Mouse (Mus musculus) bone marrow, adult 2 months (tissue): ENCODE results near the gene Lactbl1. TPM values are rescaled to one million over a fixed set of nuclear protein-coding genes. Genes with fewer than 3 reads are reported as not detected.

Source experiments
- H3K27ac ChIP-seq: fragments of 200-500 bp; 2 replicates; pipeline ENCODE4 v1.5.1; 2012; ENCODE audit warnings: low read depth, mild to moderate bottlenecking, control low read depth, inconsistent platforms, low read length; ENCODE audit not compliant: control insufficient read depth, poor library complexity, insufficient read depth
- H3K4me1 ChIP-seq: fragments of 200-500 bp; 2 replicates; pipeline ENCODE4 v1.6.1; 2011; ENCODE audit warnings: low read length; ENCODE audit not compliant: control insufficient read depth, insufficient read depth
- H3K4me3 ChIP-seq: fragments of 200-500 bp; replicated peaks from 2 replicates; pipeline ENCODE3; 2011; ENCODE audit warnings: mild to moderate bottlenecking, low read depth, low read length, control low read depth; ENCODE audit not compliant: control insufficient read depth
- CTCF ChIP-seq: fragments of 200-500 bp; IDR thresholded peaks from 2 replicates; pipeline ENCODE4 v1.5.1; 2011; ENCODE audit warnings: low read length, control low read depth; ENCODE audit not compliant: control insufficient read depth, insufficient read depth
- POLR2A ChIP-seq: fragments of 200-500 bp; IDR thresholded peaks from 2 replicates; pipeline ENCODE4 v1.6.1; 2011; ENCODE audit warnings: low read depth, mild to moderate bottlenecking, control low read depth, low read length, borderline replicate concordance; ENCODE audit not compliant: control insufficient read depth
- whole genome bisulfite sequencing: fragments of 180-500 bp; shearing (Covaris S2); methylation state at CpG from one replicate; pipeline ENCODE4 v1.1.7; 2018; 5-methylcytosine and 5-hydroxymethylcytosine counted together
- polyA plus RNA-seq: library from polyadenylated mRNA; stranded (reverse); fragments of >200 nt; gene quantifications from 2 replicates; pipeline ENCODE4 v1.2.4, GENCODE M21; 2011; ENCODE audit warnings: low replicate concordance; ENCODE audit not compliant: missing spikeins, insufficient read depth, insufficient read length

Gene Lactbl1
- polyA plus RNA-seq, 1 experiment: not detected

- TF ChIP-seq CTCF (no peak), POLR2A (no peak)
- Histone ChIP-seq H3K27ac (no peak overlapping the region), H3K4me3 (no peak overlapping the region), H3K4me1 (no peaks in the 10 kb centered on the region)
- WGBS: 84% methylated on average over 14 of the region's 14 CpGs
These were observed 58.2 kb downstream of the Lactbl1 start for GRCm38 (mm10) chr4:136680641-136681040.

DNA sequence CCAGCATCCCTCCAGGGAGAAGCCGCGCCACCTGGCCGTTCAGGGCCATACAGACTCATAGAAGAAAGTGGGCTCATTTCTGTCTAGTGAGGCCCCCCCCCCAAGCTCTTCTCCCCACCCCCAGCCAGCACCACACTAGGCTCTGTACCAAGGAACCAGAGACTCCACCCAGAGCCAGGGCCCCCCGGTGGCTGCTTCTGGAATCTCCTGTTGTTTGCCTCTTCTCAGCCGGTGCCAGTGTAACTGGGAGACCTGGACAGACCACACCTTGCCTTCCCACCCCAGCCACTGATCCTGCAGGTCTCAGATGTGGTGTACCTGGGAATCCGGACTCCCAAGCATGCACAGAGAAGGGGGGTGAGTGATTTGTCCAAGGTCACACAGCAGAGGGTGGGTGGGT, 62.1 kb downstream of the Lactbl1 start:
- Histone ChIP-seq H3K4me3 (no peak overlapping the region), H3K4me1 (no peaks in the 10 kb centered on the region), H3K27ac (no peak overlapping the region)
- 70% methylated on average over 6 of the region's 6 CpGs for WGBS
- TF ChIP-seq POLR2A (no peak), CTCF (no peak)

- whole genome bisulfite sequencing: 84% methylated on average over 10 of the region's 10 CpGs
- TF ChIP-seq CTCF (no peak), POLR2A (no peak)
- H3K27ac ChIP-seq: no peak overlapping the region
- no peak overlapping the region for H3K4me3 ChIP-seq
- no peaks in the 10 kb centered on the region for H3K4me1 ChIP-seq
These were observed 63.0 kb downstream of the Lactbl1 start for GRCm38 (mm10) chr4:136685431-136685869.

GRCm38 (mm10) chr4:136688113-136688512, 65.7 kb downstream of the Lactbl1 start:
- WGBS: 60% methylated on average over 4 of the region's 4 CpGs
- TF ChIP-seq POLR2A (no peak), CTCF (no peak)
- Histone ChIP-seq H3K4me1 (no peaks in the 10 kb centered on the region), H3K27ac (no peak overlapping the region), H3K4me3 (no peak overlapping the region)

Other genes starting within 250 kb of the Lactbl1 start
- not detected in 2 replicates for gene Htr1d, start 199.1 kb upstream of the Lactbl1 start, polyA plus RNA-seq
- 0.87 TPM in 1 of 2 replicates, not detected in the other for gene 6030445D17Rik, start 160.4 kb upstream of the Lactbl1 start, polyA plus RNA-seq
- gene Luzp1, start 152.9 kb upstream of the Lactbl1 start, polyA plus RNA-seq: 1.2 and 2.8 TPM in 2 replicates
- gene Kdm1a, start 19.9 kb upstream of the Lactbl1 start, polyA plus RNA-seq: 21.5 and 26.4 TPM in 2 replicates
- not detected in 2 replicates for gene Tex46, start 12.2 kb upstream of the Lactbl1 start, polyA plus RNA-seq
- gene Ephb2, start 213.4 kb downstream of the Lactbl1 start, polyA plus RNA-seq: 5.1 TPM in 1 of 2 replicates, not detected in the other